Comparison of ENCODE assay signal across 8 mouse cellular contexts in the genomic region with DNA sequence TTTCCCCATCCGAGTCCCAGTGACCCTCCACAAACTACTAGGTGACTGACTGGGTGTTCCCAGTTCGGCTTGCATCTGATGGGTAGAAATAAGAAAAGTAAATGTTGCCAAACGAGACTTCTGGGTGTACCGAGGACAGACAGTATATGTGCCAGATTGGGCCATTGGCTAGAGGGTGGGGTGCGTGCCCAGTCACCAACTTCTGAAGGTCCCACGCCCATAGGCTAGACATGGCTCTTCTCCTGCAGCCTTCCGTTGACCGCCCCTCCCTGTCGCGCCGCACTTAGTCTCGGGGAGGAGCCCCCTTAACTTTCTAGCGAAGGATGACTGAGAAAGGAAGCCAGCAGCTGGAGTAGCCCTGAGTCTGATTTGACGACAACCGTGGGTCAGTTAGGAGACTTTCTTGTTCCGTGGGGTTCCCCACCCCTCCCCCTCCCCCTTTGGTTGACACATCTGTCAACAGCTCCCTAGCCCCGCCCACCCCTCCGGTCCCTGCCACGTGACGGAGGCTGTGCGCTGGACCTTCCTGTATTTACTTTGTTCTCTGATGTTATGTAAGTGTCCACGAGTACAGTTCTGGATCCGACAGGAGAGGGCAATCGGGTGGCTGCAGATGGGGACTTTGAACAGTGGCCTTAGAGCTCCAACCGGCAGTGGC. TPM values are rescaled to one million over a fixed set of nuclear protein-coding genes. Genes with fewer than 3 reads are reported as not detected.
A peak's percentile ranks its signal among the peaks of the same experiment; 100 is the strongest.
DNase-seq lines count a peak whose midpoint lies in the region; ATAC-seq lines count a peak whose summit lies in the region.

No protein-coding gene starts in this region.

- under 1% methylated on average over 25 of the region's 25 CpGs for WGBS in intestine, embryonic 14.5 days

- DNase-seq in adrenal gland, adult 18-20 months (ENCODE audit: low spot score in 2 of 2): peak; percentile 69 to 73
- DNase-seq in embryo, embryonic 10.5 days (ENCODE audit: low spot score): peak; percentile 93
- DNase-seq in gastrocnemius, postnatal 14 days: peak; percentile 80
- peak; percentile 87 for DNase-seq in intestine, embryonic 14.5 days (ENCODE audit: low spot score)
- peak; percentile 66 to 89 for DNase-seq in left cerebral cortex, postnatal 14 days (ENCODE audit: low spot score in 2 of 2)
- DNase-seq in right cerebral cortex, postnatal 14 days: peak; percentile 59
- DNase-seq in urinary bladder, postnatal 36 days (ENCODE audit: low spot score in 2 of 2): peak; percentile 75 to 91

- H3K36me3 ChIP-seq in intestine, embryonic 14.5 days (ENCODE audit: control insufficient read depth, insufficient read depth, low read length): peaks cover 32% of the 10 kb centered on the region

- H3K9me3 ChIP-seq in intestine, embryonic 14.5 days (ENCODE audit: control insufficient read depth, low read length): no peaks in the 10 kb centered on the region

- H3K27ac ChIP-seq in intestine, embryonic 14.5 days (ENCODE audit: low read depth): peak overlapping the region; percentile 69

- H3K4me3 ChIP-seq in intestine, embryonic 14.5 days (ENCODE audit: low read depth, low read length): peak overlapping the region; percentile 68

- peaks cover 4% of the 10 kb centered on the region for H3K4me1 ChIP-seq in intestine, embryonic 14.5 days (replicated peaks; ENCODE audit: control insufficient read depth, insufficient read depth, low read length)

- H3K4me2 ChIP-seq in intestine, embryonic 14.5 days (ENCODE audit: low read length): peak overlapping the region; percentile 74

- no peaks in the 10 kb centered on the region for H3K27me3 ChIP-seq in intestine, embryonic 14.5 days (replicated peaks; ENCODE audit: control insufficient read depth, insufficient read depth, low read length)

- intact Hi-C loops in gastrocnemius, postnatal 14 days (cut with DNase I; ENCODE audit: low total_unique reads): no loop called here
- intact Hi-C loops in left cerebral cortex, postnatal 14 days (cut with DNase I): loop anchor here (5.0 kb wide), 1 partner anchor 45 kb away; no protein-coding TSS in a partner anchor

- peak overlapping the region; percentile 80 for H3K9ac ChIP-seq in intestine, embryonic 14.5 days (ENCODE audit: low read length)

- ATAC-seq in intestine, embryonic 14.5 days (replicated peaks; ENCODE audit: low FRiP score, low TSS enrichment, low read depth): peak; percentile 48
- peak; percentile 58 for ATAC-seq in megakaryocyte-erythroid progenitor cell, adult 5-6 weeks (replicated peaks; ENCODE audit: low FRiP score, low TSS enrichment, poor library complexity, severe bottlenecking)

RNA-seq across cellular contexts. Expression of a gene that starts 0.9 kb away (rescaled TPM):
- total RNA-seq in adrenal gland, adult 18-20 months (2021): 100 to 1,000 TPM; 100 to 109 TPM
- total RNA-seq in gastrocnemius, postnatal 14 days (2021): 10 to 100 TPM; 55.1 to 75.2 TPM
- polyA plus RNA-seq in intestine, embryonic 14.5 days (2014; fragmentation: Nextera tagmentation; extraction: Ambion mirVana): 77.7 and 97.4 TPM in 2 replicates
- total RNA-seq in left cerebral cortex, postnatal 14 days (2021): 10 to 100 TPM; 48.8 to 60.8 TPM
- 31.8 and 41.0 TPM in 2 replicates for total RNA-seq in megakaryocyte-erythroid progenitor cell, adult 5-6 weeks (2014; fragmentation: Nextera tagmentation)
- total RNA-seq in megakaryocyte-erythroid progenitor cell, adult 5-6 weeks (2017): 43.7 and 50.8 TPM in 2 replicates

RNA-seq across cellular contexts. Expression of a gene that starts 47.0 kb away (rescaled TPM):
- total RNA-seq in adrenal gland, adult 18-20 months (2021): 10 to 100 TPM in 1 of 2 experiments, 1 to 10 TPM in 1; 7.1 to 23.7 TPM
- total RNA-seq in gastrocnemius, postnatal 14 days (2021): under 1 TPM; 0.13 to 0.41 TPM
- 0.48 and 0.69 TPM in 2 replicates for polyA plus RNA-seq in intestine, embryonic 14.5 days (2014; fragmentation: Nextera tagmentation; extraction: Ambion mirVana)
- total RNA-seq in left cerebral cortex, postnatal 14 days (2021): under 1 TPM; 0.24 to 0.30 TPM
- 39.9 and 47.6 TPM in 2 replicates for total RNA-seq in megakaryocyte-erythroid progenitor cell, adult 5-6 weeks (2014; fragmentation: Nextera tagmentation)
- 25.4 and 30.9 TPM in 2 replicates for total RNA-seq in megakaryocyte-erythroid progenitor cell, adult 5-6 weeks (2017)

RNA-seq across cellular contexts. Expression of a gene that starts 58.2 kb away (rescaled TPM):
- total RNA-seq in adrenal gland, adult 18-20 months (2021): under 1 TPM in 1 of 2 experiments, not detected in 1; 0.13 TPM
- not detected for total RNA-seq in gastrocnemius, postnatal 14 days (2021)
- 0.05 TPM in 1 of 2 replicates, not detected in the other for polyA plus RNA-seq in intestine, embryonic 14.5 days (2014; fragmentation: Nextera tagmentation; extraction: Ambion mirVana)
- under 1 TPM; 0.36 to 0.51 TPM for total RNA-seq in left cerebral cortex, postnatal 14 days (2021)
- 0.12 and 1.8 TPM in 2 replicates for total RNA-seq in megakaryocyte-erythroid progenitor cell, adult 5-6 weeks (2014; fragmentation: Nextera tagmentation)
- not detected in 2 replicates for total RNA-seq in megakaryocyte-erythroid progenitor cell, adult 5-6 weeks (2017)

Comparison
In these comparisons a context has a peak if more than half of its experiments do, and no peak if none do; other contexts are left out.
1. Peak in every context shown above with its lines: DNase-seq, ATAC-seq, H3K4me3 ChIP-seq and H3K27ac ChIP-seq.
2. RNA of a gene that starts 47.0 kb away (total RNA-seq): 25.4 to 47.6 TPM in megakaryocyte-erythroid progenitor cell, adult 5-6 weeks and 7.1 to 23.7 TPM in adrenal gland, adult 18-20 months; 0.13 to 0.41 TPM in gastrocnemius, postnatal 14 days and 0.24 to 0.30 TPM in left cerebral cortex, postnatal 14 days; every median in the first group is over 4 times any median in the second.